Mouse (Mus musculus) mature B cell (primary cell): Measurements from ENCODE around the gene Ddx43.
"Not testable (repeated sequence)": the region's sequence is repeated elsewhere in the genome, so short reads cannot be mapped to it uniquely, and the experiment has no call there.

Source experiments
- in situ Hi-C: fragments of 300-500 bp; cut with MboI; formaldehyde crosslinking; loops from 2 replicates; pipeline ENCODE4 v1.14.3; 2019

The Ddx43 gene

DNA sequence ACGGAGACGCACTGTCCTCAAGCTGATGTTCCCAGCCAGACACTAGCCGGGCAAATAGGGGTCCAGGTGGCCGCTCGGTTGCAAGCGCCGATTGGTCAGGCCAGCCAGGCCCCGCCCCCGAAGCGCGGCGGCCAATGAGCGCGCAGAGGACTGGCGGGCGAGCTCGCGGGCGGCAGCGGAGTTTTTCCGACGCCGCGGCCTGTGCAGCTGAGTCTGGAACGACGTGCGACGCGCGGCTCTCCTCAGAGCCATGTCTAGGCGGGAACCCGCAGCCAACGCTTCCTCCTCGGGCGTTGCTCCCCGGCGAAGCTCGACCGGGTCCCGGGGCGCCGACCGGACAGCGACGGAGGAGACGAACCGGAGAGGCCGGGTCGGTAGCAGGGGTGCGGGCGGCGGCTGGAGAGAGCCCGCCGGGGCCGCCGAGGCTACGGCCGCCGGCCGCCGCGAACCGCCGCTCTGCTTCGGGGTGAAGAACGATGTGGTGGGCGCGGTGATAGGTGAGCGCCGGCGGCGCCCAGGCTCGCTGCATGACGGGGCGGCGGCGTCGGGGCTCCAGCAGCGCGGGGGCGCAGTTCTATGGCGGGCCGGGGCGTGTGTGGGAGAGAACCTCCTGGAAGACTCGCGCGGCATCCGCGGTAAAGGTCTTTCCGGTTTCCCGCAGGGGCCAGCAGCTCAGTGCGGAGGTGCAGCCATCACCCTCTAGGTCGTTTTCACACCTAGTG, at the start of gene Ddx43:
TSS of gene Ddx43 (plus strand) at position 148 of the 722 bp plus-strand sequence.
- in situ Hi-C loops, result no loop called here

DNA sequence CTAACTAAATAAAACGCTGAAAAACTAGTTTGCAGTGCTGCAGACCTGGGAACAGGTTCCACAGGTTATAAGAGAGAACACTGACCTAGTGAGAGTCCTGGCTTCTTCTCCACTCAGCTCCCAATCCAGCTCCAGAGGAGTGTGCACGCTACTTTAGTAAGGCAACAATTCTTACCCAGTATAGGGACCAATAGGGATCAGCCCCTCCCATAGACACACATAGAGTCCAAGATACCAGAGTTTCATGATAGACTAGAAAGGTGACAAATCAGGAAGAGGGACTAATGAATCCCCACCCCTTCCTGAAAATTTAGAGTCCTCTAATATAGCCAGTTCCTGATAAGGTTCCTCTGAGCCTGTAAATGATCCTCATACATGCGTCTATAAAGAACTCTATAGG, 48.6 kb upstream of the Ddx43 start:
- in situ Hi-C loops, result no loop called here

DNA sequence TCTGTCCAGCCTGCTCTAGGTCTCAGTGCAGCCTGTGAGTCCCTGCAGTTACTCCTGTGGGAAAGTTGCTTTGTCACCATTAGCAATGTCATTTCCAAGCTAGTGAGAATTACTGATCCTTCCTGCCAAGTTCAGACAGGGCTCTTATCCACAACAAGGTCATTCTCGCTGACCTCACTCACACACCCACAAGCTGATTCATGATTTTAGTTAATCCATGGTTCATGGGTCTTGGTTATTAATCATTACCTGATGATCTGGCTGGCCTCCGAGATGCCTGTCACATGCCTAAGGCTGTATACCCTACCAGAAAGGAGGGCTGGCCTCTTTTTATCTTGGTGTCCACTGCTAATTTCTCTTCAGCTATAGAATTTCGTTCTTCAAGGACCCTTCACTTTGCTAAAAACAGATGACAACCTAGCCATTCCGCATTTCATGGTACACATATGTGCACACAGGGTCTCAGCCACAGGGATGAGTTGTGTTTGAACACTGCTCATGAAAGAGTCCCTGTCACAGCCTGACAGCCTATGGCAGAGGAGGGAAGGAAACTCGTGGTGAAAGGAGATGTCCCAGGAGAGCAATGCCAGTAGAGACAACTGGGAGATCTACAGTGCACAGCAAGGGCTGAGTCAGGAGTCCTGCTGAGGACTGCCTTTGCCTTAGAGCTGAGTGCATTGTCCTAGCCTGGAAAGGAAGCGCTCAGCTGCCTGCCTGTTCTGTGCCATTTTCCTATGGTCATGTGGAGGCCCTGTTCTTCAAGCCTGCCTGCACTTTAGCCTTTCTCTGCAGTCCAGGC, 47.2 kb upstream of the Ddx43 start:
- in situ Hi-C loops, result not testable (repeated sequence)

DNA sequence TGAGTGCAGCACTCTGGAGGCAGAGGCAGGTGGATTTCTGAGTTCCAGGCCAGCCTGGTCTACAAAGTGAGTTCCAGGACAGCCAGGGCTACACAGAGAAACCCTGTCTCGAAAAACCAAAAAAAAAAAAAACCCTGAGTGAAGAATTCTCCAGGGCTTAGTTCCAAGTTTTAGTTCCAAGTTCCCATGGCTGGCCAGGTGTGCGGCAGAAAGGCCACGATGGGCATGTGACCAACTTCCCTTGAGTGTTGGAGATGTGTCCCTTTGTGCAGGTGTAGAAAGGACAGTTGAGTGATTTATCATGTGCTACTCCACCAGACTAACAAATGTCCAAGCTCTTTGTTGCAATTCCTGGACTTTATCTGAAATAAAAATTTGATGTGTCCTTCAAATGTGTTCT, 46.4 kb upstream of the Ddx43 start:
- in situ Hi-C loops, result not testable (repeated sequence)

DNA sequence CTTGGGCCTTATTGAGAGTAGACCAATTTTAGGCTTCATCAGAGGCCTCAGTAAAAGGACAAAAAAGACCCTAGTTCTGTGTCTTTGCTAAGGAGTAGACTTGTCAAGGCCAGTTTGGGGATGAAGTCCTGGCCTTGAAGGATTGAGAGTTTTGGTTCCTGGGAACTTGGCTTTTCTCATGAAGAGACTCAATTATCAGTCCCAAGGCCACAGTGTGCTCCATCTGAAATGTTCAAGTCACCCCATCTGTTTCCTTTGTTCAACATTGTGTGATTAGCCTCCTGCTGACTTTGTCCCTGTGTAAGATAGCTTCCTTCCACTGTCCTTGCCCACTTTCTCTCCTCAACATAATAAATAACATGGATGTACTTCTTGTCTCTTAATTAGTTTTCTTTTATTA, 45.6 kb upstream of the Ddx43 start:
- in situ Hi-C loops, result not testable (repeated sequence)

GRCm38 (mm10) chr9:78351504-78352220, 43.9 kb upstream of the Ddx43 start:
- in situ Hi-C loops, result no loop called here

DNA sequence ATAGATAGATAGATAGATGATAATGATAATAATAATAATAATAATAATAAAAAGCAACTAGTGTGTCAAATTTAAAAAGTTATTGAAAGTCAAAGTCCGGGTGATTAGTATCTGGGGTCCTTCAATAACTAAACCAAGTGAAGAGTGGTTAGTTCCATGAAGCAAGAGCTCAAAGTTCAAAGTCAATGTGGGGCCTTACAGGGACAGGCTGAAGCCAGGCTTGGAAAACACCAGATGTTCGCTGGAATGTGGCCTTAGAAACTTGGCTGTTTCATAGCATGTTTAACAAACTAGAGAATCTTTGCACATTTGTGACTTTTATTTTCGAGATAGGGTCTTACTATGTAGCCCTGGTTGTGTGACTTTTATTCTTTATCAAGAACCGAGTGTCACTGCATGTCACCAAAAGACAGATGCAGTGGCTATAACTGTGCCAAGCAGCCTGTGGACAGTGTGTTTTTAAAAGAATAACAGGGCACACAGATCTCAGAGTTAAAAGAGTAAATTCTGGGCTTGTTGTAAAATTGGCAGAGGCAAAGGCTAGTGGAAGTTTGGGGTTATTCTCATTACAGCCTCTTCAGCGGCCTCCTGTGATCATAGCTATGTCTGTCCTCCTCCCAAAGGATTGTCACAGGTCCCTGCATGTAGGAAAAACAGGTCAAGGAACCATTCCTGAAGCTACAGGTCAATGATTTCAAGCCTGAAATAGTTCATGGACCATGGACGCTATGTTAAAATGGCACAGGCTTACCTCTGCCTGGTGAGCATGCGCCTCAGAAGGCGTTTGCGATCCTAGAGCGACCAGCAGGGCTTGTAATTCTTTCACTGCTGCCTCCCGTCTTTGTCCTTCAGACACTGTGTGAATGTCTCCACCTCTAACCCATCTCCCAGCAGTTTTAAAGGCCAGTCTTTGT, 40.7 kb upstream of the Ddx43 start:
- in situ Hi-C loops, result no loop called here

DNA sequence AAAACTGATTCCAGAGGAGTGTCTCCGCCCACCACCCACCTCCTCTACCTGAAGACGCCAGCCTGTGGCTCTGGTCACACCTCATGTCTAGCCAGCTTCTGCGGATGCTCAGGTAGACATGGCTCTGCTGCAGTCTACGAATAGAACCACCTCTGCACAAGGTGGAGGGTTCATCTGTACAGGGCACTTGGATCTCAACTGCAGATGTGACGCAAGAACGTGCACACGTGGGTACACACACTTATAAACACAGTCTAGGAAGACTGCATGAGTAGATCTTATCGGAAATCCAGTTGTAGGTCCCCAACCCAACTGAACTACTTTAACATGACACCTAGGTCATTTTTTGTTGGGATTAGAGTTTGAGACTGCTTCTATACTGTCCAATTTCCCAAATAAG, 40.0 kb upstream of the Ddx43 start, which contains the start of gene Gsta2:
TSS of gene Gsta2 (minus strand) at position 178 of the 400 bp plus-strand sequence.
- in situ Hi-C loops, result no loop called here

DNA sequence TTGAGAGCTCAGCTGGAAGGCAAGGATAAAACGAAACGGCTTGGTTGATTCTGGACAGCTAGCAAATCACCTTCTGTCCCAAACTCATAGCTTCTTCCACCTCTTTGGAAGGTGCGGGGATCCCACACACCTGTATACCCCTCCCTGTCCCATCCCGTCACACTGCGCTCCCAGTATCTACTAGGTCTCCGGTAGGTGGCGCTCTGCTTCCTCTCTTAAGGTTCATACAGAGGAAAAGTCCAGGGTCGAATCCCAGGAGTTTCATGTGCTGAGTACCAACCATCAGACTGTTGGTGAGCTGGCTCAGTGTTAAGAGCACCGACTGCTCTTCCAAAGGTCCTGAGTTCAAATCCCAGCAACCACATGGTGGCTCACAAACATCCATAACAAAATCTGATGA, 37.5 kb upstream of the Ddx43 start:
- in situ Hi-C loops, result no loop called here

DNA sequence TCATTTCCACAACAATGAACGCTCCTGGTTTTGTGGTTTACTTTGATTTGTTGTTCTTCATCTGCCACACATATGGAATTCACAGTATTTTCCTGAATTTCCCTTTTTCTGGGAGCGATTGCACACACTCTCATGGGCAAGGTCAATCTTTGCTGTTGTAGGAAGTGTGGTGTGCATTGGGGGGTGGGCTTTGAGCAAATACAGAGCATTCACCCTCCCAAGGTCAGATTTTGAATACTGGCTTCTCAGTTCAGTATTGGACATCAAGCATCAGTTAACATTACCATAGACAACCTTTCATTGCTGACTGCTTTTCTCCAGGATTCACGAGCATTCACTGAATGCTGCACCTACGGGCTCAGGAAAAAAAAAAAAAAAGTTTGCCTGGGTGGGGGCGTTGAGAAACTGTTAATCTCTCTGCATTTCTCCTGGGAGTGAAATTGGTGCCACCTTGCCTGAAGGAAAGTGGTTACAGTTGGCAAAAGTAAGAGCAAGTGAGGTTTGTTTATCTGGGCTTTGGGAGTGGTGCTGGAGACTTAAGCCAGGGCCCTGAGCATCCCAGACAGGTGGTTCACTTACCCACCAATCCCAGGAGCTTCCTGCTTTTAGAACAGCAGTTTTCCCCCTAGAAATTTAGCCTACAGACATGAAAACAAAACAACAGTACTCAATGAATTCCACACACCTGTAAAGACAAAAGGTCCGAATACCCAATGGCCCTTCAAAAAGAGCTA, 35.7 kb upstream of the Ddx43 start:
- in situ Hi-C loops, result no loop called here

GRCm38 (mm10) chr9:78360484-78360872, 35.1 kb upstream of the Ddx43 start:
- in situ Hi-C loops, result no loop called here

DNA sequence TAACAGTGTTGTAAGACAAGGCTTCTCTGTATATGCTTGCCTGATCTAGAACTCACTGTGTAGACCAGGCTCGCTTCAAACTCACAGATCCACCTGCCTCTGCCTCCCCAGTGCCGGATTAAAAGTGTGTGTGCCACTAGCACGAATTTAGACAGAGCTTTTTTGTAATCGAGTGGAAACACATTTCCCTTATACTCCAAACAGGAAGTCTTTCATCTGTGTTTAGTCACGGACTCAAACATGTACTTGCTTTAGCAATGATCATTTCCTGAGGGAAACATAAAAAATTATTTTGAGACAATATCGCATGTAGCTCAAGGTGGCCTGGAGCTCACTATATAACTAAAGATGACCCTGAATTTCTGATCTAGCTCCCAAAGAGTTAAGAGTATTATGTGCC, 32.2 kb upstream of the Ddx43 start:
- in situ Hi-C loops, result no loop called here

DNA sequence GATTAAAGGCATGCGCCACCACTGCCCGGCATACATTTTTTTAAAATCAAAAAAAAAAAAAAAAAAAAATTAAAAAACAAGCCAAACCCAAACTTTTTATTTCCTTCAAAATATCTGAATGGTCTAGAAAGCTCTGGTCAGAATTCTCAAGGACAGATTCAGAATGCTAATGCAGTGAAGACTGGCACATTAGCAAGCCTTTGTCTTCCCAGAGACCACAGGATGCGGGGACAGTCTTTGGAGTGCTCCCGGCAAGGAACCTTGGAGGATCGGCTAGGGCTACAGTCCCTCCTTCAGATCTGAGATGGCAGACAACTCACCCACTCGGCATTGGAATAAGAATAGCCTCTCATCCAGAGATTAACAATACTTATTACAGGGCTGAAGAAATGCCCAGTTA, 30.9 kb upstream of the Ddx43 start:
- in situ Hi-C loops, result no loop called here

DNA sequence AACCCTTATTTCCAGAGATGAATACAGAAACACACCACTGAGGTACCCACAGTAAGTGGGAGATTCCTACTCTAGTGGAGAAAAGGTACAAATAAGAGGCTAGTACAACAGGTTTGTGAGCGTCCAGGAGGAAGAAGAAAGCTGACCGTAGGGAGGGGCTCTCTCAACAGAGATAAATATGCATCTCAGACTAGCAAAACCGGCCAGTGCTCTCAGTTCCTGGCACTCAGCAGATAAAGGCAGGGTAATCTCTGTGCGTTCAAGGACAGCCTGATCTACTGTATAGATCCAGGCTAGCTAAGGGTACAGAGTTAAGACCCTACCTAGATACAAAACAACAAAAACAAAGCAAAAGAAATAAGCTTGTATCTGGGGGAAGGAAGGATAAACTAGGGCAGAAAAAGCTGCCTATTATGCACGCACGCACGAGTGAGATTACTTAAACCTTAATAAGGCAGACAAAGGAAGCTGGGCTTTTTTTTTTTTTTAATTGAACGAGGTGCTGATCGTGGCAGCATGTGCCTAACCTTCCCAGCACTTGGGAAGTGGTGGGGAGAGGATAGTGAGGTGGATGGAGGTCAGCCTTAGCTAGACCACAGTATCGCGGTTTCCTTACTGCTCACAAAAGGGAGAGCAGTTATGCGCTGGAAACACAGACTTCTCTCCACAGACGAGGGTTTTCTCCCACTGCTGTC, 29.6 kb upstream of the Ddx43 start:
- in situ Hi-C loops, result no loop called here

DNA sequence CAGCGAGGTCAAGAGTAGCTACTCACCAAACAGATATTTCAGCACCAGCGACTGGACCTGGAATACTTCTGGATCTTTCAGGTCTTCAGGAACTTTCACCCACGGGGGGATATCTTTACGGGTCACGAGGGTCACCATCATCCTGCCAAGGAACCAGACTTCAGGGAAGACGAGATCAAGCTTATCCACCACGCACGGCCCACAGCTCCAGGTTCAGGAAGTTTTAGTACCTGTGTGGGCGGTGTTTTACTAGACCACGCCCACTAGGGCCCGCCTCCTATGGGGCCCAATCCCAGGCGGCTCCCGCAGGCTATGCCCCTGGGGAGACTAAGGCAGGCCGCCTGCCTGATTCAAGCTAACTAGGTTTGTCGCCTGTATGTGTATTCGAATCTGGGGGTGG, 27.6 kb upstream of the Ddx43 start, which contains the start of gene Dppa5a:
TSS of gene Dppa5a (minus strand) at position 219 of the 400 bp plus-strand sequence.
- in situ Hi-C loops, result not testable (repeated sequence)

- in situ Hi-C loops, result no loop called here
Observed at GRCm38 (mm10) chr9:78368671-78369293, 26.8 kb upstream of the Ddx43 start.

- in situ Hi-C loops, result no loop called here
Observed at GRCm38 (mm10) chr9:78369349-78369748, 26.2 kb upstream of the Ddx43 start.

- in situ Hi-C loops, result no loop called here
Observed at GRCm38 (mm10) chr9:78369786-78370185, 25.8 kb upstream of the Ddx43 start.

DNA sequence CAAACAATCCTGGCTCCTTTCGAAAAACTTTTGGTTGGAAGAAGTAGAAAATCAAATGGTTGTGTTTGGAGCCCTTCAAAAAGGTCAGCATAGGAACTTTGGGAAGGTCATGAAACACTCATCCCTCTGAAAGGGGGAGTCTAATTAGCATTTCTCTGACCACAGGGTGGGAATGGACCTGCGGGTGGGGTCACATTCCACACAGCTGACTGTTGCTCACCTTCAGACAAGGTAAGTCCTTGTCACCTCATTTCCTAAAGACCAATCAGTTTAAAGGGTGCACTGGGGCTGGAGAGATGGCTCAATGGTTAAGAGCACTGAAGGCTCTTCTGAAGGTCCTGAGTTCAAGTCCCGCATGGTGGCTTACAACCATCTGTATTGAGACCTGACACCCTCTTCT, 24.1 kb upstream of the Ddx43 start:
- in situ Hi-C loops, result no loop called here
